Mouse (Mus musculus) ES-Bruce4 (cell line): ENCODE measurements around the gene Shc2.

Experiments
- CTCF ChIP-seq: IDR thresholded peaks from one replicate; pipeline ENCODE4 v1.8.1; 2011; ENCODE audit warnings: low read depth, low read length
- EP300 ChIP-seq: IDR thresholded peaks from 2 replicates; pipeline ENCODE4 v1.6.1; 2011; ENCODE audit warnings: low read depth, low read length; ENCODE audit not compliant: insufficient read depth

DNA sequence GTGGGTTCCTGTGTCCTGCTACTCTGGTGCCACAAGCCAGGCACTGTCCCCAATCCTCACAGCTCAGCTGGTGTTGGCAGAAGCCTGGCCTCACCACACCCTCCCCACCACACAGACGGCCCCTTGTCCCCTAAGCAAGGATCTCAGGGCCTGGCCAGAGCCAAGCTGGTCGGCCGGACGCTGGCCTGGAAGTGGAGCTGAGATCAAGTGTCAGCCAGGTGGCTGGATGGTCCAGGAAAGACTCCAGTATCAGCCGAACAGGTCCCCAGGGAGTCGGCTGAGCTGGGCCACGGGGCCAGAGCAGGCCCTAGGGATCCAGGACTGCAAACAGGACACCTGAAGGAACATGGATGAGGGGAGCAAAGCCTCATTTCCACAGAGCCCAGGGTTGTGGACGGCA lies 8.0 kb upstream of the Shc2 start, which contains the start of gene Odf3l2:
- TF ChIP-seq EP300 = no peak
- no peak for TF ChIP-seq CTCF
